10 mouse cellular contexts compared by ENCODE assay signal in genomic region chr7:111692641-111693261, GRCm38 (mm10).
DNase-seq lines count a peak whose midpoint lies in the region; ATAC-seq and TF ChIP-seq lines count a peak whose summit lies in the region.
"Had no signal": no experiment of that assay in that cellular context is flagged by ENCODE, and none has a peak within 500 bp of the region (broad histone marks: within the 10 kb centered on the region; RNA-seq: fewer than 3 reads in every experiment).

No protein-coding gene starts in this region.

- no peak for TF ChIP-seq CTCF in hindbrain, postnatal 0 days (IDR thresholded peaks at IDR 0.05; ENCODE audit: low read depth)

- H3K36me3 ChIP-seq in hindbrain, postnatal 0 days (ENCODE audit: insufficient read depth, low read length), result no peaks in the 10 kb centered on the region
- H3K36me3 ChIP-seq: limb, embryonic 13.5 days; stomach, embryonic 15.5 days had no signal

- peak; percentile 64; the same call in 1 of the 2 replicates for ATAC-seq in hindbrain, postnatal 0 days

- no peak overlapping the region for H3K9ac ChIP-seq in hindbrain, postnatal 0 days (replicated peaks; ENCODE audit: low read length)
- H3K9ac ChIP-seq: limb, embryonic 13.5 days; stomach, embryonic 15.5 days had no signal

- DNase-seq in urinary bladder, postnatal 14 days (ENCODE audit: low spot score), result peak; percentile 41
- no peak for DNase-seq in urinary bladder, adult 2 months (ENCODE audit: low spot score)
- peak; percentile 36 for DNase-seq in gastrocnemius, postnatal 25 days
- peak; percentile 75 for DNase-seq in hindbrain, postnatal 0 days (ENCODE audit: low spot score)
- peak; percentile 81 for DNase-seq in lung, postnatal 36 days
- peak; percentile 37 for DNase-seq in right cerebral cortex, postnatal 14 days
- no peak for DNase-seq in T-cell, adult 2 months (ENCODE audit: low spot score)
- DNase-seq in kidney, adult 8-10 months, result no peak

- no peaks in the 10 kb centered on the region for H3K9me3 ChIP-seq in hindbrain, postnatal 0 days (ENCODE audit: low read length)
- H3K9me3 ChIP-seq: limb, embryonic 13.5 days; stomach, embryonic 15.5 days had no signal

- H3K4me2 ChIP-seq in hindbrain, postnatal 0 days (ENCODE audit: low read depth, low read length), result no peak overlapping the region
- H3K4me2 ChIP-seq: limb, embryonic 13.5 days; stomach, embryonic 15.5 days had no signal

- 53% methylated on average over 9 of the region's 9 CpGs for WGBS in hindbrain, postnatal 0 days

- H3K27me3 ChIP-seq in hindbrain, postnatal 0 days (ENCODE audit: insufficient read depth, low read length), result no peaks in the 10 kb centered on the region
- H3K27me3 ChIP-seq: limb, embryonic 13.5 days; stomach, embryonic 15.5 days had no signal

- H3K4me1 ChIP-seq in hindbrain, postnatal 0 days (ENCODE audit: insufficient read depth, low read length), result peaks cover 20% of the 10 kb centered on the region; the same call in 1 of the 2 replicates
- H3K4me1 ChIP-seq: stomach, embryonic 15.5 days had no signal

- no peak overlapping the region for H3K4me3 ChIP-seq in hindbrain, postnatal 0 days (ENCODE audit: low read length)
- H3K4me3 ChIP-seq: limb, embryonic 13.5 days; stomach, embryonic 15.5 days had no signal

- no peak overlapping the region for H3K27ac ChIP-seq in hindbrain, postnatal 0 days
- H3K27ac ChIP-seq: limb, embryonic 13.5 days; stomach, embryonic 15.5 days had no signal

Comparison
In these comparisons a context has a peak if more than half of its experiments do, and no peak if none do; other contexts are left out.
1. DNase-seq: peak in urinary bladder, postnatal 14 days (single experiment), gastrocnemius, postnatal 25 days (single experiment), hindbrain, postnatal 0 days (single experiment), lung, postnatal 36 days (single experiment) and right cerebral cortex, postnatal 14 days (single experiment); none in urinary bladder, adult 2 months (single experiment), T-cell, adult 2 months (single experiment) and kidney, adult 8-10 months (0 of 2).